Mouse (Mus musculus) thymus, adult 2 months (tissue): ENCODE data around the gene Rps10.

Experiments used
- CTCF ChIP-seq: fragments of 200-500 bp; IDR thresholded peaks from 2 replicates; pipeline ENCODE4 v1.5.1; 2012; ENCODE audit warnings: mild to moderate bottlenecking, control low read depth, low read length, moderate library complexity, borderline replicate concordance; ENCODE audit not compliant: control insufficient read depth, poor library complexity, insufficient read depth; ENCODE audit errors: extremely low read depth
- POLR2A ChIP-seq: fragments of 200-500 bp; IDR thresholded peaks from 2 replicates; pipeline ENCODE4 v1.6.1; 2012; ENCODE audit warnings: mild to moderate bottlenecking, low read length, control low read depth, moderate library complexity; ENCODE audit not compliant: control insufficient read depth, poor library complexity, insufficient read depth; ENCODE audit errors: extremely low read depth

DNA sequence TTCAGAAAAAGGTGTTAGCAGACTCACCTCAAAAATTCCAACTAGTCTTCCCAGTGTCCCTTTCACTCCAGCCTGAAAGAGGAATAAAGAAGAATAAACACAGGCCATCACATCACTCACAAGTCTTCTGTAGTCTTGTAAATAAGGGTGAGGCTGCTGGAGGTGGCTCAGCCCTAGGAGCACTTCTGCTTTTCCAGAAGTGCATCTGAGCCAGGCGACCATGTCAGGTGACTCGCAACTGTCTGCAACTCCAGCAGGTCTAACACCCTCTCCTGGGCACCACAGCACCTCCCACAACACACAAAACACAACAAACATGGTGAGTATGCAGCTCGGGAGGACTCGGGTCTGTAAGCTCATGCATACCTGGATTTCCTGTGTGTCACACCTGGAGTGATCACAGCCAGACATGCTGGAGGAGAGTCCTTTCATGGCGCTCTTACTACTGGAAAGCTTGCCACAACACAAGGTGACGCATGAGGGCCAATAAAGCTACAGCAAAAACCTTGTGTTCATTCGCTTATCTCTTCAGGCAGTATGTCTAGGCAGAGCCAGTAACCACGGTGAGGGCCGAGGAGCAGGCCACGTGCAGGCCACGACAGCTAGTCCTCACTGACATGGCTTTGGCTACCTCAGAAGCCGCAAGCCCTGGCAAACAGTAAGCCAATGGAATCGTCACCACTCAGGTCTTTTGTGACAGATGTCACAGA lies 53.1 kb downstream of the Rps10 start:
- TF ChIP-seq POLR2A (no peak), CTCF (no peak)
